Mouse (Mus musculus) heart, postnatal 10 days (tissue): ENCODE data around the gene Adcy5. TPM values are rescaled to one million over a fixed set of nuclear protein-coding genes. Genes with fewer than 3 reads are reported as not detected.

ENCODE experiments used
- DNase-seq, 2 experiments: peaks; one replicate each; pipeline ENCODE4 v3.0.0; 2021
- intact Hi-C: fragments of 180-260 bp; cut with DNase I; formaldehyde crosslinking; loops from one replicate; pipeline ENCODE4 v1.15.1; 2025
- total RNA-seq, 2 experiments: library from RNA; stranded (reverse); gene quantifications; 2 replicates each; pipeline ENCODE4 v1.2.3; 2021

The Adcy5 gene
- total RNA-seq, 2 experiments from 2014 or later: 55.1 to 56.3 TPM

DNA sequence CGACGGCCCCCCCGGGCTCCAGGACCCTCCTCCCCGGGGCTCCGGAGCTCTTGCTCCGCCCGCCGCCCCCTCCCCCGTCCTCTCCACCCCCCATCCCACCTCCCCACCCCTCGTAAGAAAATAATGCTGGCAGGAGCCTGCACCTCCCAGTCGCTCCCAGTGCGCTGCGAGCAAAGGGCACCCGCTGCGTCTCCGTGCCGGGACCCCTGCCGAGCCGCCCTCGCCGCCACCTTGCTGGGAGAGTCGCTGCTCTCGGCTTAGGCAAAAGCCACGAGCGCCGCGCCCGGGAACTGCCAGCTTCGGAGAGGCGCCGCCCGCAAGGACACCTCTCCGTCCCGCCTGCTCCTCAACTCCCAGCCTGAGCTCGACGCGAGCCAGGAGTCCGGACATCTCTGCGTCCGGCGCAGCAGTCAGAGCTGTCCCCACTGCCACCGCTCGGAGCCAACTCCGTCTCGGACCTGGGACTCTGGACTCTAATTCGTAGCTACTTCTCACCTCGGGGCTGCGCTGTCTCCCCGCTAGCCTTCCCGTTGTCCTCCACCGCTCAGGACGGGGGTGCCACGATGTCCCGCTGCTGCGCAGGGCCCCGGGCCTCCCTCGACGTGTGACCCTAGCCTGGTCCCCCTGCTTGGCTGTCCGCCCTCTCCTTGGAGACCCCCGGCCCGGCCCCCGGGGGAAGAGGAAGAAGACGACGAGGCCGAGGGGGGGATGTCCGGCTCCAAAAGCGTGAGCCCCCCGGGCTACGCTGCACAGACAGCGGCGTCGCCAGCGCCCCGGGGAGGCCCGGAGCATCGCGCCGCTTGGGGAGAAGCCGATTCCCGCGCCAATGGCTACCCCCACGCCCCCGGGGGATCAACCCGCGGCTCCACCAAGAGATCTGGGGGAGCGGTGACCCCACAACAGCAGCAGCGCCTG, 971 bp downstream of the Adcy5 start:
- peak; percentile 73 to 77 for DNase-seq

DNA sequence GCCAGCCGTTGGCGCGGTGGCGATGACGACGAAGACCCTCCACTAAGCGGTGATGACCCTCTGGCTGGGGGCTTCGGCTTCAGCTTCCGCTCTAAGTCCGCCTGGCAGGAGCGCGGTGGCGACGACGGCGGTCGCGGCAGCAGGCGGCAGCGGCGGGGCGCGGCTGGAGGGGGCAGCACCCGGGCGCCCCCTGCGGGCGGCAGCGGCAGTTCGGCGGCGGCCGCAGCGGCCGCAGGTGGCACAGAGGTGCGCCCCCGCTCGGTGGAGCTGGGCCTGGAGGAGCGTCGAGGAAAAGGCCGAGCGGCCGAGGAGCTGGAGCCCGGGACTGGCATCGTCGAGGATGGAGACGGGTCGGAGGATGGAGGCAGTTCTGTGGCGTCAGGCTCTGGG, 1.6 kb downstream of the Adcy5 start:
- intact Hi-C loops: loop anchor here (1.0 to 5.0 kb wide), 3 partner anchors 46 to 114 kb away; no protein-coding TSS in a partner anchor
- peak; percentile 64 to 65 for DNase-seq

More for the DNA sequence above, 971 bp downstream of the Adcy5 start:
- intact Hi-C loops: loop anchor here (1.0 to 5.0 kb wide), 4 partner anchors 25 to 115 kb away; no protein-coding TSS in a partner anchor

DNA sequence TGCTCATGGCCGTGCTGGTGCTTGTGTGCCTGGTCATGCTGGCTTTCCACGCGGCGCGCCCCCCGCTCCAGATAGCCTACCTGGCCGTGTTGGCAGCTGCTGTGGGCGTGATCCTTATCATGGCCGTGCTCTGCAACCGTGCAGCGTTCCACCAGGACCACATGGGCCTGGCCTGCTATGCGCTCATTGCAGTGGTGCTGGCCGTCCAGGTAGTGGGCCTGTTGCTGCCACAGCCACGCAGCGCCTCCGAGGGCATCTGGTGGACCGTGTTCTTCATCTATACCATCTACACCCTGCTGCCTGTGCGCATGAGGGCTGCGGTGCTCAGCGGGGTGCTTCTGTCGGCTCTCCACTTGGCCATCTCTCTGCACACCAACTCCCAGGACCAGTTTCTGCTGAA, 2.2 kb downstream of the Adcy5 start:
- DNase-seq: no peak
- intact Hi-C loops: loop anchor here (1.0 to 5.0 kb wide), 3 partner anchors 47 to 113 kb away; no protein-coding TSS in a partner anchor

DNA sequence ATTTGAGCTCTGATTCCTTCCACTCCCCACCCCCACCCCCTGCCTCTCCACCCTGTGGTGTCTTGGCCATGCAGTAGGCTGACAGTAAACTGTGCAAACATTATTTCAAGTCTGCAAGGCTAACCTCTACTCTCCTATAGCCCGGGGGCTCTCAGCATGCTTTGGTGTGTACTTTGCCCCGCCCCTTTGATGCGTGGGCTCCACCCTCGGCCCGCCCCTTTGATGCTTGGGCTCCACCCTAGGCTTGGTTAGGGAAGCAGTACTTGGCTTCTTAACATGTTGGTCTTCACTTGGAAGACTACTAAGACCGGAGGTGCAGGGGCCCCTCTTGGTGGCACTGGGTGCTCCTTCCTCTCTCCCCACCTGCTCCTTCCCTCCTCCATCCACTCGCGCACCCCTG, 4.9 kb downstream of the Adcy5 start:
- intact Hi-C loops: loop anchor here (5.0 kb wide), 1 partner anchor 63 kb away; no protein-coding TSS in a partner anchor
- DNase-seq: no peak

GRCm38 (mm10) chr16:35159991-35160390, 5.3 kb downstream of the Adcy5 start:
- DNase-seq: no peak
- intact Hi-C loops: loop anchor here (5.0 kb wide), 1 partner anchor 62 kb away; no protein-coding TSS in a partner anchor

- intact Hi-C loops: no loop called here
- no peak for DNase-seq
These were observed 9.9 kb downstream of the Adcy5 start for GRCm38 (mm10) chr16:35164361-35165224.

DNA sequence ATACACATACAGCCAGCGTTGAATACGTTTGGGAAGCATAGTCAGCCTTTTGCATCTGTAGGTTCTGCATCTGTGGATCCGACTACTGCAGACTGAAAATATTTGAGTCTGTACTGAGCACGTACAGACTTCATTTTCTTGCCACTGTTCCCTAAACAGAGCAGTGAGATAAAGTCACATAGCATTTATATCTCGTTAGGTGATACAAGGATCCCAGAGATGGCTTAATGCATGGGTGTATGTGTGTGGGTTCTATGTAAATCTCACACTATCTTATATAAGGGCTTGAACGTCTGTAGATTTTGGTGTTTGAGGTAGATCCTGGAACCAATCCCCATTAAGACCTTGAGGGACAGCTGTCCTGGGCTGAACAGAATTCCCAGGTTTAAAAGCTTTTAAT, 10.7 kb downstream of the Adcy5 start:
- DNase-seq: no peak
- intact Hi-C loops: no loop called here

- intact Hi-C loops: no loop called here
- peak in 1 of 2 experiments; percentile 52 for DNase-seq
These were observed 11.1 kb downstream of the Adcy5 start for GRCm38 (mm10) chr16:35165788-35166187.

DNA sequence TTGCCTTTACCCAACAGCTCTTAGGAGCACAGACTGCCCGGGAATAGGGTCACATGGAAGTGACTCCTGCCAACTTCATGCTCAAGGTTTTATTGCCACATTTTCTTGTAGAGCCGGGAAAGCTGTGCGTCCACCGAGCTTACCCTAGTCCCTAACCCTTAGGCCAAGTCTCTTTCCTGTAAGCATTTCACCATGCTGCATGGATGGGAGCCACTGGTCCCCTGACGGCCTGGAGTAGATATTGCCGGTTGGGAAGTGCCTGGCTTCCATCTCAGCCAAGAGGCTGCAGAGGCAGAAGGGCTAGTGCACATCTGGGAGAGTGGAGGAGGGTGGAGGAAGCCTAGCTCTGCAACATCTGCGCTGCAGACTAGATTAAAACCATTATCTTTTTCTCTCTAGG, 14.8 kb downstream of the Adcy5 start:
- intact Hi-C loops: no loop called here
- DNase-seq: no peak

GRCm38 (mm10) chr16:35172195-35172594, 17.5 kb downstream of the Adcy5 start:
- intact Hi-C loops: no loop called here
- DNase-seq: no peak

DNA sequence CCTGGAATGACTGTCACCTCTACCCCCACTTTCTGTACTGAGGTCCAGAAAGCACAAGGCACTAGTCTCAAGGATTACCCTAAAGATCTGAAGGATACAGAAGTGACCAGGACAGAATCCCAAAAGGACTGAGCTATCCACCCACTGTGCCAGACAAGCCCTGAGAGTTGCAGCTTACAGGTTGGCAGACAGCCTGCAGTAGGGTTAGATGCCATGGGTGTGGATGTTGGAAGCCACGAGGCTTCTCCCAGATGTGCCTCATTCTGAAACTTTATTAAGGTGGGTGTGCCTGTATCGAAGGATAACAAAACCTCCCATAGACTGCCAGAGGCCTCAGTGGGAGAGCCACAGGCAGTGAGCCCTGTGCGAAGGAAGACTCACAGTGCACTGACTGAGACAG, 23.8 kb downstream of the Adcy5 start:
- DNase-seq: no peak
- intact Hi-C loops: no loop called here

GRCm38 (mm10) chr16:35179082-35179481, 24.4 kb downstream of the Adcy5 start:
- intact Hi-C loops: no loop called here
- DNase-seq: peak; percentile 75 to 77

DNA sequence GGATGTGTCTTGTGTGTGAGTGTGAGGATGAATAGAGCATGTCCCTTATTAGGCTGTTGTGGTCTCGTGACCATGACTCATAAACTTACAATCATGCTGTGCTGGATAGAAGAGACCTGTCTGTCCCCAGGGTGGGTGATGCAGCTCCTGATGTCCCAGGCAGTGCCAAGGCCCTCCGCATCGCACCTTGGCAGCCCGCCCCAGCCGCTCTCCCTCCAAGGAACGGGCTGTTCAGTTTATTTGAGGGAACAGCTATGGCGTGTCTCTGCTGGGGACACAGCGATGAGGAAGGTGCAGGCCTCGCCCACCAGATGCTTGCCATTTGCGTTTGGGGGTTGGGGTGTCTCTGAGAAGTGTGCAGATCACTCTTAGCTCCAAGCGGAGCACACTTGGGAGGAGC, 28.5 kb downstream of the Adcy5 start:
- intact Hi-C loops: no loop called here

DNA sequence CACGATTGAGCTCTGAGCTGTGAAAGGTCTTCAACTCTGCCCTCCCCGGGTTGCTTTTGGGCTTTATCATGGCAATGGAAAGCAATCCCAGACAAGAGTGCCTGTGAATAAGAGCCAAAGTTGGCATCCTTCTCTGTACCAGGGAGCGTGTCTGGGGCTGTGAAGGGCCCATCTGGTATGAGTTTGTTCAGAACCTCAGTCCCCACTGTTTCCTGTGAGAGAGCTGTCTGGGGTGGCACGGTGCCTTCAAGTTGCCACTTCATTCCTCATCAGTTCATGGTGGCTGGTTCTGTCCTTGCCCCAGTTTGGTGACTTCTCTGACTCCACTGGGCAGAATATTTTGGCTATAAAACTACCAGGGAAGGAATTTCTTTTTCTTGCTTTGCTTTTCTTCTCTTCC, 33.4 kb downstream of the Adcy5 start:
- DNase-seq: no peak
- intact Hi-C loops: no loop called here

More for the DNA sequence above, 28.5 kb downstream of the Adcy5 start:
- peak in 1 of 2 experiments; percentile 82 for DNase-seq

DNA sequence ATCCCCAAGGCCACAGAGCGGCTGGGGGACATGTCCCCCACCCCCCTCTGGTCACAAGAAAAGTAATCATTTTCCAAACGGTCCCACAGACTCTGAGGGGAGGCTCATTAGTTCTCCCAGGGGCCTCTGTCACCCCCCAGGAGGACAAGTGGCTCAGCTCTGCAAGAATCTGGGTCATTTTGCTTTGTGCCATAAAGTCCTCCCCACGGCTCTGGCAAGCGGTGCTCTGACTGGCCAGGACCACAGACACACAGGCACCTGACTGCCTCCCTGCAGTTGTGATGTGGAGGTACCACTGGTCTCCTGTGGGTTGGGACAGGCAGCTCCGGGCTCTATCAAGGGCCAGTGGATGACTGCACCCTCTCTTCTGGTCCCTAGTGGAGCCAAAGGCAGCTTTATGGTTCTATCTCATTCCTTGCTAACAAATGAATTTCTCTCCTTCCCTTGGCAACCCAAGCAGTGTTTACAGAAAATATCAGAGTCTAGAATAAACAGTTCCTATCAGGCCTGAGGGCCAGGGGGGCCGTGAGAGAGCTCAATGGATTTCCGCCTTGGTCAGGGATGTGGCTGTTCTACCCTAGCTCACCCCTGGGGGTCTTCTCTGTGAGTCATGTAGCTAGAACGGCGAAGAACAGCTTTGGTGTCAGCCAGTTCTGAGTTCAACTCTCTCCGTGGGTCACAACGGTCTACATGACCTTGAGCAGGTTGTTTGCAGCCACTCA, 34.9 kb downstream of the Adcy5 start:
- intact Hi-C loops: no loop called here
- DNase-seq: no peak

GRCm38 (mm10) chr16:35190777-35191176, 36.1 kb downstream of the Adcy5 start:
- intact Hi-C loops: no loop called here
- no peak for DNase-seq

DNA sequence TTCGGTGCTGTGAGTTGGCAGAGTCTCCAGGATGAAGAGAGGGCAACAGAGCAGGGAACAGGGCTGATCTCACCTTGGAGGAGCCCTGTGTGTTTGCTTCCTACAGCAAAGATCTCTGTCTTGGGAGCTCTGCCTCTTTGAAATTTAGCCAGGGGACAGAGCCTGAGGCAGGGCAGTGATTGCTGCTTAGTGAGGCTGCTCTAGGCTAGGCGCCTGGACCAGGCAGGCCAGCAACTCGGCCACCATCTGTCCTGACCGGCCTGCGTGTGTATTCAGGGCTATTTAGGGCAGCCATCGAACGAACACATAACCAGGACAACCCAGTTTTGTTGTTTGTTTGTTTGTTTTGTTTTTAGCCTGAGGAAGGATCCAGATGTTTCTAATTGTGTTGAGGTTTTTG, 36.6 kb downstream of the Adcy5 start:
- no peak for DNase-seq
- intact Hi-C loops: no loop called here

DNA sequence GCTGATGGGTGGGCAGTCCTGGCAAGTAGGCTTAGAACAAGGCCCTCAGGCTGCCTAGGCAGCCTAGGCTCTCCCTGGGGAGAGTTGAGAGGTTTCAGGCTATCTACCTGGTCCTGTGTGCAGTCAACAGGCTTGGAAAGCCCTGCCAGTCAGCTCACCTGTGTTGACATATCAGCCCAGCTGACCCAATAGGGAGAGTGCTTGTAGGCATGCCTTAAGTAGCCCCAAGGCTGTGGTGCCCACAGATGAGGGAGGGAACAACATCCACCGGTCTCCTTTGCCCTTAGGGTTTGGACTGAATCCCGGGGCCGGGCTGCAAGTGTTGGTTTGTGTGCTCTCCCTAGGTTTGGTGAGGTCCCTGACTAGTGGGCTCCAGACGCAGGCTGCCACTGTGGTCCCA, 37.8 kb downstream of the Adcy5 start:
- no peak for DNase-seq
- intact Hi-C loops: no loop called here

DNA sequence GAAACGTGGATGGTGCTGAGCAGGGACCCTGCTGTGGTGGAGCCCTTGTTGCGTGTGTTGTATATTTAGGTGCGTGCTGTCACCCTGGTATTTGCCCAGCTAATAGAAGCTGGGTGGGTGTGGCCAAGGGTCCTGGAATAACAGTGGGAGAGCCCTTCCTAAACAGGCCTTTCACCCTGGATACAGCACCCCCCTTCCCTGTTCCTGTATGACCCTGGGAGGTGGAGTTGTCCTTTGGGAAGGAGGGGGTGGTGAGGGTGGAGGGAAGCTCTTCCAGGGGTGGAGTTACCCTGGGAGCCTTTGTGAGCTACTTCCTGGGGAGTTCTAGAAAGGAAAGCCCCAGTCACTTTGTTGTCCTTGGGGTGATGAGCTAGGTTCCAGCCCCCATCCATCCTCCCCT, 38.7 kb downstream of the Adcy5 start:
- DNase-seq: no peak

DNA sequence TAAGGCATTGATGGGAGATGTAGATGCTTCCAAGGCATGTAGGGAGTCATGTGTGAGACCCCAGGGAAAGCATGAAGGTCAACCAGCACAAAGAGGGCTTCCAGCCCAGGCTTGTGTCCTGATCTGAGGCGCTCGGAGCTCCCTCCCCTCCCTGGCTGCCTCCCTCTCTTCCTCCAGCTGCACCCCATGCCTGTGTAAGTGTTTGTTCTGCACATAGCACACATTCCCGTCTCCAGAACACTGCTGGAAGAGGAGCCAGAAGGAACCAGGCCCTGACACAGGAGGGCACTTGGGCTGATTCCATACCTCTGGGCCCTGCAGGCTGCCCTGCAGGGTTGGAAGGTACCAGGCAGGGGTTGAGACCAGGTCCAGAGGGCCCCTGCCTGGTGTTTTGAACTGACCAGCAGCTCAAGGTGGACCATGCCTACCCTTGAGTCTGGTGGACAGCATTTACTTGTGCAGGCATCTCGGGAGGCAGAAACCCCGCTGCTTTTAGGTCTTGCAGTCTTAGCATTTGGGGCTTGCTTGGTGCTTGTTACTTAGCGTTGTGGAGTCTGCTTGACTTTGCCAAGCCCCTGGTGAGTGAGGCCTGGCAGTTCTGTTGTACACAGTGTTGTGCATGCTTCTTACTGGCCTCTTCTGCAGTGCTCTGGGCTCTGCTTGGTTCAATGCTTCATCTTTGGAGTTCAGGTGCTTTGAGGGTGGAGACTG, 45.2 kb downstream of the Adcy5 start:
- no peak for DNase-seq
- intact Hi-C loops: no loop called here

More for the DNA sequence above, 38.7 kb downstream of the Adcy5 start:
- intact Hi-C loops: no loop called here
